ENCODE assay signal across 31 mouse cellular contexts in the genomic region with DNA sequence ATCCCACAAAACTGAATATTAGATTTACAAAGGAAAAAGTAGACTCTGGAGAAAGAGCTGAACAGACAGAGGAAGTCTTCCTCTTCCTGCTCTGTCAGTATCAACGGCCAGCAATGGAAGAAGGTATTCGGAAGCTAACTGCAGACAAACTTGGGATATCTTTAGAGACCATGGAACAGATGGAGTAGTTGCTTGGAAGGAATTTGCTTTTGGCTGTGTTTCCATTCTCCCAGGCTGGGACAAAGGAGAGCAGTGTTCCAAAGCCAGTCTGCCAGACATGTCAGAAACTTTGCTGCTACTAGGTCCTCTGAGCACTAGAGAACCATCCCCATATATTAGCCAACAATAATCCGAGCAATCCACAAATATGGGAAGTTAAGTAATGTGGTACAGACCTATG.
DNase-seq lines count a peak whose midpoint lies in the region; ATAC-seq and TF ChIP-seq lines count a peak whose summit lies in the region.
"Had no signal": no experiment of that assay in that cellular context is flagged by ENCODE, and none has a peak within 500 bp of the region (broad histone marks: within the 10 kb centered on the region; RNA-seq: fewer than 3 reads in every experiment).

No protein-coding gene starts in this region.

- no peak overlapping the region for H3K4me3 ChIP-seq in forebrain, postnatal 0 days (ENCODE audit: low read depth, low read length)
- H3K4me3 ChIP-seq in forebrain, embryonic 13.5 days = no peak overlapping the region
- H3K4me3 ChIP-seq: forebrain, embryonic 15.5 days; gastrocnemius, adult 2 months; heart, embryonic 12.5 days; kidney, embryonic 15.5 days; layer of hippocampus, adult 2 months; limb, embryonic 10.5 days; limb, embryonic 15.5 days; liver, embryonic 13.5 days; midbrain, embryonic 12.5 days; myocyte; neural tube, embryonic 12.5 days had no signal

- no peak for TF ChIP-seq CTCF in forebrain, postnatal 0 days (IDR thresholded peaks at IDR 0.05; ENCODE audit: low read depth)

- H3K9me3 ChIP-seq in forebrain, postnatal 0 days (ENCODE audit: low read length) = 0 out of 2 replicates have a peak, but pooled peaks cover 4% of the 10 kb centered on the region
- no peaks in the 10 kb centered on the region for H3K9me3 ChIP-seq in forebrain, embryonic 13.5 days (replicated peaks)
- H3K9me3 ChIP-seq: forebrain, embryonic 15.5 days; kidney, embryonic 15.5 days; limb, embryonic 10.5 days; limb, embryonic 15.5 days; liver, embryonic 13.5 days; midbrain, embryonic 12.5 days; neural tube, embryonic 12.5 days had no signal

- no peaks in the 10 kb centered on the region for H3K36me3 ChIP-seq in forebrain, postnatal 0 days (ENCODE audit: insufficient read depth)
- no peaks in the 10 kb centered on the region for H3K36me3 ChIP-seq in forebrain, embryonic 13.5 days (ENCODE audit: poor library complexity, severe bottlenecking)
- H3K36me3 ChIP-seq: forebrain, embryonic 15.5 days; heart, embryonic 12.5 days; kidney, embryonic 15.5 days; limb, embryonic 10.5 days; limb, embryonic 15.5 days; liver, embryonic 13.5 days; midbrain, embryonic 12.5 days; neural tube, embryonic 12.5 days had no signal

- no peak overlapping the region for H3K4me2 ChIP-seq in forebrain, postnatal 0 days (ENCODE audit: low read depth)
- no peak overlapping the region for H3K4me2 ChIP-seq in forebrain, embryonic 13.5 days
- H3K4me2 ChIP-seq: forebrain, embryonic 15.5 days; heart, embryonic 12.5 days; kidney, embryonic 15.5 days; limb, embryonic 15.5 days; liver, embryonic 13.5 days; midbrain, embryonic 12.5 days; neural tube, embryonic 12.5 days had no signal

- WGBS in forebrain, postnatal 0 days = 64% methylated on average over 3 of the region's 3 CpGs
- 94% methylated on average over 3 of the region's 3 CpGs for WGBS in forebrain, embryonic 13.5 days

- H3K9ac ChIP-seq in forebrain, postnatal 0 days = no peak overlapping the region
- no peak overlapping the region for H3K9ac ChIP-seq in forebrain, embryonic 13.5 days
- H3K9ac ChIP-seq: forebrain, embryonic 15.5 days; heart, embryonic 12.5 days; kidney, embryonic 15.5 days; limb, embryonic 15.5 days; liver, embryonic 13.5 days; midbrain, embryonic 12.5 days; neural tube, embryonic 12.5 days had no signal

- H3K27me3 ChIP-seq in forebrain, postnatal 0 days (ENCODE audit: insufficient read depth, low read length) = no peaks in the 10 kb centered on the region
- no peaks in the 10 kb centered on the region for H3K27me3 ChIP-seq in forebrain, embryonic 13.5 days
- H3K27me3 ChIP-seq: forebrain, embryonic 15.5 days; heart, embryonic 12.5 days; kidney, embryonic 15.5 days; limb, embryonic 15.5 days; liver, embryonic 13.5 days; midbrain, embryonic 12.5 days; neural tube, embryonic 12.5 days had no signal

- peak; percentile 24 for DNase-seq in forebrain, postnatal 0 days
- DNase-seq in layer of hippocampus, adult 11-12 months (ENCODE audit: low spot score) = peak; percentile 4
- no peak for DNase-seq in layer of hippocampus, postnatal 25 days (ENCODE audit: extremely low spot score in 1 of 2, low spot score in 1 of 2)
- peak; percentile 36 to 47 for DNase-seq in right cerebral cortex, postnatal 10 days (ENCODE audit: low spot score in 2 of 2)
- DNase-seq in right cerebral cortex, postnatal 4 days = no peak
- no peak for DNase-seq in adrenal gland, adult 2 months
- DNase-seq: adrenal gland, postnatal 25 days; cerebellum, adult 2 months; cerebellum, postnatal 25 days; gastrocnemius, adult 2 months; gastrocnemius, postnatal 36 days; heart, adult 18-20 months; kidney, adult 18-20 months; kidney, postnatal 25 days; liver, embryonic 13.5 days; lung, adult 2 months; spleen, adult 18-20 months; thymus, adult 2 months; thymus, postnatal 36 days had no signal

- H3K4me1 ChIP-seq in forebrain, postnatal 0 days (ENCODE audit: insufficient read depth) = no peaks in the 10 kb centered on the region
- no peaks in the 10 kb centered on the region for H3K4me1 ChIP-seq in forebrain, embryonic 13.5 days
- H3K4me1 ChIP-seq: forebrain, embryonic 15.5 days; heart, embryonic 12.5 days; kidney, embryonic 15.5 days; limb, embryonic 10.5 days; limb, embryonic 15.5 days; liver, embryonic 13.5 days; midbrain, embryonic 12.5 days; neural tube, embryonic 12.5 days had no signal

- peak; percentile 71; the same call in 1 of the 2 replicates for ATAC-seq in forebrain, postnatal 0 days
- no peak for ATAC-seq in forebrain, embryonic 13.5 days
- ATAC-seq: forebrain, embryonic 15.5 days; hindbrain, embryonic 16.5 days had no signal

- H3K27ac ChIP-seq in forebrain, postnatal 0 days (ENCODE audit: low read depth, low read length) = no peak overlapping the region
- H3K27ac ChIP-seq in forebrain, embryonic 13.5 days = no peak overlapping the region
- H3K27ac ChIP-seq: forebrain, embryonic 15.5 days; gastrocnemius, adult 2 months; kidney, embryonic 15.5 days; layer of hippocampus, adult 2 months; limb, embryonic 10.5 days; limb, embryonic 15.5 days; liver, embryonic 13.5 days; midbrain, embryonic 12.5 days; neural tube, embryonic 12.5 days; stomach, postnatal 0 days had no signal

Comparison
In these comparisons a context has a peak if more than half of its experiments do, and no peak if none do; other contexts are left out.
1. DNase-seq: peak in forebrain, postnatal 0 days (single experiment), layer of hippocampus, adult 11-12 months (single experiment) and right cerebral cortex, postnatal 10 days (2 of 2); none in layer of hippocampus, postnatal 25 days (0 of 2), right cerebral cortex, postnatal 4 days (single experiment) and adrenal gland, adult 2 months (single experiment).